Mouse (Mus musculus) liver, embryonic 14.5 days (tissue): ENCODE measurements around the gene Scn2b.

Source experiments
- CTCF ChIP-seq: IDR thresholded peaks from 2 replicates; pipeline ENCODE4 v1.5.1; 2016; ENCODE audit warnings: antibody characterized with exemption, low read depth, control low read depth
- EP300 ChIP-seq: IDR thresholded peaks from 2 replicates; pipeline ENCODE4 v1.6.1; 2016; ENCODE audit warnings: antibody characterized with exemption, low read depth

GRCm38 (mm10) chr9:45098426-45098825 lies 19.2 kb upstream of the Scn2b start:
- TF ChIP-seq CTCF (no peak), EP300 (no peak)
